Mouse (Mus musculus) cortical plate, adult 2 months (tissue): ENCODE measurements around the gene Tnfaip8l3.
A peak's percentile ranks its signal among the peaks of the same experiment; 100 is the strongest.

Source experiments
- CTCF ChIP-seq: fragments of 200-500 bp; IDR thresholded peaks from 2 replicates; pipeline ENCODE4 v1.5.1; 2011; ENCODE audit warnings: mild to moderate bottlenecking, control low read depth, low read length; ENCODE audit not compliant: insufficient read depth; ENCODE audit errors: extremely low read depth
- POLR2A ChIP-seq: fragments of 200-500 bp; IDR thresholded peaks from 2 replicates; pipeline ENCODE4 v1.6.1; 2011; ENCODE audit warnings: mild to moderate bottlenecking, low read length, control low read depth; ENCODE audit not compliant: insufficient read depth; ENCODE audit errors: extremely low read depth

DNA sequence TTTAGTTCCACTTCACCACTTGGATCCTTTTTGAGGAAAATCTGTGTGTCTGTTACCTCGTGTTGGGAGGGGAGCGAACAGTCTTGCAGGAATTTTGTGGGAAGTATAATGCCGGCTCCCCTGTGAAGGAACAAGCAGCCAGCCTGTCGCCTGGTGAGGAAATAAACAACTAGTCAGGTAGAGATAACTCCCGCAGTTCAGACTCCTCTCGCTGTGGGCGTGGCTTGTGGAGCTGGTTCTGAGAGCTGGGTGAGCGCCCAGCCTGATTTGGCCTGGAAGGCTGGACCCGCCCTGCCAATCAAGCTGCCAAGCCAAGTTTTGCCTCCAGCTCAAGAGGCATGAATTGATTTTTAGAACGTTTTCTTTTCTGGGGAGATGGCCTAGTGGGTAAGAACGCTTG, 589 bp upstream of the Tnfaip8l3 start:
- no peak for TF ChIP-seq CTCF
- 0 out of 2 replicates have a peak, but pooled peaks have one; percentile 38 for TF ChIP-seq POLR2A
